Mouse (Mus musculus) spleen, adult 2 months (tissue): Measurements from ENCODE around the gene Nup85. TPM values are rescaled to one million over a fixed set of nuclear protein-coding genes. Genes with fewer than 3 reads are reported as not detected.

ENCODE experiments used
- DNase-seq, 2 experiments: peaks; one replicate each; pipeline versions ENCODE4 v3.0.0 to v3.0.0-alpha.2; 2012 to 2021; ENCODE audit warnings: low spot score in 2 of 2, low read depth in 1 of 2
- H3K27ac ChIP-seq: fragments of 200-500 bp; 2 replicates; pipeline ENCODE4 v1.5.1; 2012; ENCODE audit warnings: low read length, inconsistent platforms; ENCODE audit not compliant: insufficient read depth
- H3K27me3 ChIP-seq: fragments of 200-500 bp; 2 replicates; pipeline ENCODE4 v1.6.1; 2012; ENCODE audit warnings: mild to moderate bottlenecking, moderate library complexity, low read length, inconsistent platforms; ENCODE audit not compliant: control insufficient read depth, insufficient read depth
- H3K36me3 ChIP-seq: fragments of 200-500 bp; 2 replicates; pipeline ENCODE4 v1.6.1; 2012; ENCODE audit warnings: mild to moderate bottlenecking, low read length, inconsistent platforms; ENCODE audit not compliant: control insufficient read depth, insufficient read depth
- H3K4me1 ChIP-seq: fragments of 200-500 bp; 2 replicates; pipeline ENCODE4 v1.6.1; 2011; ENCODE audit warnings: inconsistent platforms; ENCODE audit not compliant: control insufficient read depth, insufficient read depth, insufficient read length
- H3K4me3 ChIP-seq: fragments of 200-500 bp; 2 replicates; pipeline ENCODE4 v1.5.1; 2011; ENCODE audit warnings: mild to moderate bottlenecking, inconsistent platforms; ENCODE audit not compliant: insufficient read depth, insufficient read length; ENCODE audit errors: extremely low read depth
- CTCF ChIP-seq: fragments of 200-500 bp; IDR thresholded peaks from 2 replicates; pipeline ENCODE4 v1.5.1; 2011; ENCODE audit warnings: mild to moderate bottlenecking, inconsistent platforms; ENCODE audit not compliant: insufficient read depth, insufficient read length, insufficient replicate concordance; ENCODE audit errors: extremely low read depth
- POLR2A ChIP-seq: fragments of 200-500 bp; IDR thresholded peaks from 2 replicates; pipeline ENCODE4 v1.6.1; 2011; ENCODE audit warnings: low read depth, low read length, inconsistent platforms
- WGBS: fragments of 180-500 bp; shearing (Covaris S2); methylation state at CpG from one replicate; pipeline ENCODE4 v1.1.7; 2018; 5-methylcytosine and 5-hydroxymethylcytosine counted together
- polyA plus RNA-seq: library from polyadenylated mRNA; depleted of rRNA; stranded (reverse); fragments of >200 nt; gene quantifications from 2 replicates; pipeline ENCODE4 v1.2.3, GENCODE M21; 2012

The Nup85 gene
- polyA plus RNA-seq, 1 experiment = 41.4 TPM

- Histone ChIP-seq H3K27me3 (no peaks in the 10 kb centered on the region), H3K4me3 (no peak overlapping the region), H3K27ac (no peak overlapping the region), H3K4me1 (0 out of 2 replicates have a peak, but pooled peaks cover 2% of the 10 kb centered on the region), H3K36me3 (peaks cover 41% of the 10 kb centered on the region)
- no peak for TF ChIP-seq POLR2A
- no peak for TF ChIP-seq CTCF
- 83% methylated on average over 10 of the region's 10 CpGs for WGBS
- no peak for DNase-seq
These were observed 18.8 kb downstream of the Nup85 start for GRCm38 (mm10) chr11:115582913-115583606.

DNA sequence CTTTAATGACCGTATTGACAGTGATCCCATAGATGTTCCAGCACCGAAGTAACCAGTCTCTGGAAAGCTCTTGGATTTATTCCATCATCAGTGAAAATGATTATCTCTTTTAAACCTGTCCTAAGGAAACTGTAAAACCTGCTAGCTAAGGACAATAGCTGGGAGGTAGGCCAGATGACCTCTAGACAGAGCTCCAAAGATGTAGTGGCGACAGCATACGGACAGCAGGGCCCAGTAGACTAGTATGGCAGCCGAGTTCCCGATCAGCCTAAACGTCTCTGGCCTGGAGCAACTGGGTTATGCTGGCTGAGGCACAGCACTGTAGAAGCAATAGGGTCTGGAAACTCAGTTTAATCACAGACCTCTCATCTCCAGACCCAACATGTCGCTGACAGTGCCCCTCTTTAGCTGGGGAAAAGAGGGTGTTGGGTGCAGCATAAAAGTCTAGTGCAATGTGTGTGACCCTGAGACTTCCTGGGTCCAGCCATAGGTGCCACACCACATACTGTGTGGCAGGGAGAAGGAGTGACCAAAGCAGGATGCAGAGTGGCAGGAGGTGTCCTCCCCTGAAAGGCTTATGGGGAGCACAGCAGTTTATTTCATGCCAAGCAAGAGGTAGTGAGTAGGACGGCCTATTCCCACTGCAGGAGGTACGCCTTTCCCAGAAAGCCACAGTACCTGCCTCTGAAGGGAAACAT is 20.3 kb downstream of the Nup85 start:
- no peak for TF ChIP-seq POLR2A
- no peak for TF ChIP-seq CTCF
- no peak overlapping the region for H3K27ac ChIP-seq
- peaks cover 50% of the 10 kb centered on the region for H3K36me3 ChIP-seq
- H3K27me3 ChIP-seq = no peaks in the 10 kb centered on the region
- WGBS = 94% methylated on average over 10 of the region's 10 CpGs
- no peak overlapping the region for H3K4me3 ChIP-seq
- no peaks in the 10 kb centered on the region for H3K4me1 ChIP-seq
- DNase-seq = no peak

DNA sequence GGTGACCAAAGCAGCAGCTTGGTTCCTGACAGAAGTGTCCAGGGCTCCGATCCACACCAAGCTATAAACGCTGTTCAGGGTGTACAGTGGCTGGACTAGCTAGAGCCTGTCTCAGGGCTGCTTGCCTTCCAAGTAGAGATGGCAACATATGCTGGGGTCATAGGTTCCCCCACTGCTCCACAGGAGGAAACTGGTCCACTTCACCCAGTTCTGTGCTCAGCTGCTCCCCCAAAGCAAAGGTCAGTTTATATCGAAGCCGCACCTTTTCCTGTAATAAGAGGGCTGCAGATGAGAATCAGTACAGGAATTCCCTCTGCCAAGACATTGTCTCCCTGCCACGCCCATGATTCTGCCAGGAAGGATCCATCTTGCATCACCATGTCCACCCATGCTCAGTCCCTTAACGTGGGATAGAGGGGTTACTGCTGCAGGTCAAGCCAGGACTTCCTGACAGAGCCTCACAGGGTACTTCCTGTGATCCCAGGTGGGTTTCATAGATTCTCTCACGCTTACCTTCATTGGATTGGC is 21.4 kb downstream of the Nup85 start:
- no peaks in the 10 kb centered on the region for H3K4me1 ChIP-seq
- H3K27ac ChIP-seq = no peak overlapping the region
- no peak for DNase-seq
- 88% methylated on average over 7 of the region's 7 CpGs for WGBS
- no peaks in the 10 kb centered on the region for H3K27me3 ChIP-seq
- TF ChIP-seq POLR2A (no peak), CTCF (no peak)
- H3K4me3 ChIP-seq = no peak overlapping the region
- peaks cover 58% of the 10 kb centered on the region for H3K36me3 ChIP-seq

DNA sequence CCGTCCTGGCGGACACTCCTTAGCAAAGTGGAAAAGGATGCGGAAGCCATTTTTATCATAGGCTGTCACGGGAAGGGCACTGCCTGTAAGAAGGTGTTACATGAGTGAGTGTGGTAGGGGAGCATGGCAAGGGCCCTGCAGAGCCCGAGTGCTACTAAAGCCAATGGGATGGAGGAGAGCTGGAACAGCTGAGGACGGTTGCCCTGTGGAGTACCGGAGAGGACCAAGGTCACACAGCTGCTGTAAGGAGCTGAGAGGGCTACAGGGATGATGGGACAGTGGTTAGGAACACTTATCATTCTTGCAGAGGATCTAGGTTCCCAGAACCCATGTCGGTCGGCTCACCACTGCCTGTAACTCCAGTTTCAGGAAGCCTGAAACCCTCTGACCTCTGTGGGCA is 22.2 kb downstream of the Nup85 start:
- Histone ChIP-seq H3K27me3 (no peaks in the 10 kb centered on the region), H3K27ac (no peak overlapping the region), H3K4me3 (no peak overlapping the region), H3K4me1 (no peaks in the 10 kb centered on the region), H3K36me3 (peaks cover 61% of the 10 kb centered on the region)
- WGBS = 94% methylated on average over 9 of the region's 9 CpGs
- DNase-seq = no peak
- TF ChIP-seq CTCF (no peak), POLR2A (no peak)

DNA sequence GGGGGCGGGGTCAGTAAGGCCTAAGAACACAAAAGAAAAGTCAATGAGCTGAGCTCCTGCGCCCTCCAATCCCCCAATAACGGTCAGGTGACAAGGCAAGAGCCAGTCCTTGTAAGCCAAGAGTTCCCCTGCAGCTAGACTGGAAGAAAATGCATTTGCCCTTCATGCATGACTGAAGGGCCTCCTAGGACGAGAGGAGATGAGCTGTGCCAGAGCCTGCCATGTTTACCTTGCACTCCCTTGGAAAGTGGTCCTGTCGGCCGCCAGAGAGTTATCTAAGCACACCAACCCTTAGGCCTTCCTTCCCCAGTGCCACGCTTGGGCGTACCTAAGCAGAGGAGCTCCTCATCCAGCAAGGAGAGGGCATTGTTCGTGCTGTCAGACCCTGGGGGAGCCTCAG is 23.8 kb downstream of the Nup85 start:
- DNase-seq = no peak
- Histone ChIP-seq H3K4me3 (no peak overlapping the region), H3K27me3 (no peaks in the 10 kb centered on the region), H3K27ac (no peak overlapping the region), H3K4me1 (no peaks in the 10 kb centered on the region), H3K36me3 (peaks cover 72% of the 10 kb centered on the region)
- WGBS = 93% methylated on average over 9 of the region's 9 CpGs
- TF ChIP-seq CTCF = no peak
- TF ChIP-seq POLR2A = no peak

DNA sequence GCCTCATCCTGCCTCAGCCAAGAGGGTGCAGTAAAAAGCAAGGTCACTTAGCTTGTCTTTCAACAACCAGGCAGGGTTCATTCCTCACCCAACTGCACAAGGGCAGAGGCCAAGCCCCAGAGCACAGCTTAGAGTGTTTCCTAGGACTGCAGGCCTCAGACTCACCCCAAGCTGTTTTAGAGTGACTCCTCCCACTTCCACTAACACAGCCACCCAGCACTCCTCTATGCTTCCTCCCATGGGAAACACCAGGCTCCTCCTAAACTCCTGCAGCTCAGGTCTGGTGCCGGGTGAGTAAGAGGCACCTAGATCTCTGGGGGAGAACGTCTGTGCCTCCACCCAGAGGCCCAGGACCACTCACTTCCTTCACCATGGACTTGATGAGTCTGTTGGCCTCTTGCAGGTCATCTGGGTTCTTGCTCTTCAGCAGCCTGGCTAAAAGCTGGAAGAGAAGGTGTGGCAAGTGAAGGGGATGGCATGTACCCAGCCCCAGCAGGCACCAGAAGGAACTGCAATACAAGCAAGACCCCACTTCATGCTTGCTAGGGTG is 26.4 kb downstream of the Nup85 start:
- no peak for DNase-seq
- Histone ChIP-seq H3K4me3 (no peak overlapping the region), H3K27me3 (no peaks in the 10 kb centered on the region), H3K36me3 (peaks cover 69% of the 10 kb centered on the region), H3K4me1 (no peaks in the 10 kb centered on the region), H3K27ac (no peak overlapping the region)
- TF ChIP-seq POLR2A (no peak), CTCF (no peak)
- WGBS = 71% methylated on average over 2 of the region's 2 CpGs

GRCm38 (mm10) chr11:115595209-115595608 is 31.0 kb downstream of the Nup85 start:
- 94% methylated on average over 3 of the region's 3 CpGs for WGBS
- no peak for TF ChIP-seq POLR2A
- no peak for TF ChIP-seq CTCF
- H3K36me3 ChIP-seq = peaks cover 38% of the 10 kb centered on the region
- no peaks in the 10 kb centered on the region for H3K27me3 ChIP-seq
- peaks cover 6% of the 10 kb centered on the region; the same call in 1 of the 2 replicates for H3K4me1 ChIP-seq
- H3K27ac ChIP-seq = no peak overlapping the region
- no peak overlapping the region for H3K4me3 ChIP-seq
- no peak for DNase-seq
